Mouse (Mus musculus): Measurements from ENCODE around the gene Ccdc24. TPM values are rescaled to one million over a fixed set of nuclear protein-coding genes. Genes with fewer than 3 reads are reported as not detected.
A peak's percentile ranks its signal among the peaks of the same experiment; 100 is the strongest.

Ccdc24 gene
- total RNA-seq, 2 experiments from 2014 or later, result 0.70 to 0.99 TPM

DNA sequence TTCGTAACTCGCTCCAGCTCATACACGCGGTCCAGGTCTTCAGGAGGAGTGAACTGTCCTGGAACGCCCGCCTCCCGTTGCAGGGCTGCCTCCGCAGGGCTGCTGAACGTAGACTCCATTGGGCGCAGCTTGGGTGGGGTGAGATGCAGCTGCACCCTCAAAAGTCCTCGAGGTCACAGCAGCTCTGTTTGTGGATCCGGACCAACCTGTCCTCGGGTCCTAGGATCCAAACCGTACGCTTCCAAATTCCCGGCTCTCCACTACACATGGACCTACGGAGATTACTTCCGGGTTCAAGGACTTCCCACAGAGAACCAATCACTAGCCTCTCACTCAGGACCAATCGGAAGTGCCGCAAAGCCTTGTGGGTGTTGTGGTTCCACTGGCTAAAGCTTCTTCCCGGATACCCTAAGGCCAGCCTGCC is 19.4 kb upstream of the Ccdc24 start, which contains the start of gene Dph2:
Gene Dph2, minus strand, starts transcription at position 295 of the 424 bp plus-strand sequence.
- peak; percentile 63 to 66 for DNase-seq (ENCODE audit: low spot score in 2 of 2)

DNA sequence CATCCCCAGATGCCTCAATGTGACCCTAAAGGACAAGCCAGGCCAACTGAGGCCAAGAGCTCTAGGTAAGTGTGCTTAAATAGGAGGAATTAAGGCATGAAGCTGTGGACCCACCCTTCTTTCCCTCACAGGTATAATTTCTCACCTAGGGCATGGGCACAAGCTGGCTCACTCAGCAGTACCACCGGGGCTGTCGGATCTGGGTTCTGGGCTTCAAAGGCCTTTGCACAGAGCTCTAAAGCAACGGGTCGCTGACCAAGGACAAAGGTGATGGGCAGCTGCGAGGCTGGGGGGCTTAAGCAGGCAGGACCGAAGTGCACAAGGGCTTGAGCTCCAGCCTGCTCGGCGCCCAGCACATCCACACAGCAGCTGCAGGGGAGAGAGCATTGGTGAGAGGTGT is 18.4 kb upstream of the Ccdc24 start:
- DNase-seq (ENCODE audit: low spot score in 2 of 2), result no peak

DNA sequence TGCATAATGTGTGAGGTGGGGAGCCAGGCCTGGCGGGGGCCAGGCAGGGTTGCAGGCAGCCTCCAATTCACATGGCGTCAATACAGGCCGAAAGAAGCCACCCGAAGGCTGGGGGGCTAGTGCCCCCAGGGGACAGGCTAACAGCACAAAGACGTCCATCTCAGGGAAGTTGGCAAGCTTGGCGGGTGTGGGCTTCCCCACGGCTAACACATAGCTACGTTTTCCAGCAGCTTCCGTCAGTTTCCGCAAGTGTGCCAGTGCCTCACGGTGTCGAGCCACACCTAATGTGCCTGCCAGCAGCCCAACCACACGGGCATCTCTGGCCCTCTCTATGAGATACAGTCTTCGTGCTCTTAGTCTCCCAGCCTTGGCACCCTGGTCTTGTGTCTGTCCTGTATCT is 17.7 kb upstream of the Ccdc24 start:
- DNase-seq (ENCODE audit: low spot score in 2 of 2), result no peak

DNA sequence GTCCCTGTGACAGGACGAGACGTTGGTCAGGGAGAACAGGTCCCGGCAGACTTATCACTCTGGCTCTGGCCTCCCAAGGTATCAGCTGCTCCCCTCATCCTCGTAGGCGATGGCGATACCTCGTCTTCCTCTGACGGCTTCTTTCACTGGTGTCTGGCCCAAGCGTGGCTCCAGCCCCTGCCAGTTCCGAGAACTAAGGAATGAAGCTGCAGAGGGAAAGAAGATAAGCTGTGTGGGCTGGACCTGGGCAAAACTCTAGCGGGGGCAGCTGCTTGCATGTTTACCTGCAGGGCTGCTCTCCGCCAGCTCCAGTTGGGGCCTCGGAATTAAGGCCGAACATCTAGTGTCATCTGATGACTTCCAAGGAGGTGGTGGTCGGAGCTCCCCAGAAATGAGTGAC is 17.1 kb upstream of the Ccdc24 start:
- DNase-seq (ENCODE audit: low spot score in 2 of 2), result no peak

DNA sequence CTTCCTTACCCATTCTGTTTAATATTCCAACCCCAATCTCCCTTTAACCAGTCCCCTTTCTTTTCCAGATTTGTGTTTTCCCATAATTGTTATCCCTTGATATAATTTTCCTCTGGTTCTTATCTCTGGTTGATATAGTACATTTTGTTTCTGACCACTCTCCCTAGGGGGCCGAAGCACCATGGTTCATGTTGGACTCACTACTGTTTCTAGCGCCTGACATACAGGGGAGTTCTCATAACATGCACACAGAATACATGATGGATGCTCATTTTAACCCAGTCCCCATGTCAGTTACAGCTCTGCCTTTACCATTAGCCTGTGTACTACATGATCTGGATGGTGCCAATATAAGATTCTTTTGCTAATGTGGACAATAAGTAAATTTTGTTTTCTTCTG is 15.6 kb upstream of the Ccdc24 start:
- DNase-seq (ENCODE audit: low spot score in 2 of 2), result no peak

DNA sequence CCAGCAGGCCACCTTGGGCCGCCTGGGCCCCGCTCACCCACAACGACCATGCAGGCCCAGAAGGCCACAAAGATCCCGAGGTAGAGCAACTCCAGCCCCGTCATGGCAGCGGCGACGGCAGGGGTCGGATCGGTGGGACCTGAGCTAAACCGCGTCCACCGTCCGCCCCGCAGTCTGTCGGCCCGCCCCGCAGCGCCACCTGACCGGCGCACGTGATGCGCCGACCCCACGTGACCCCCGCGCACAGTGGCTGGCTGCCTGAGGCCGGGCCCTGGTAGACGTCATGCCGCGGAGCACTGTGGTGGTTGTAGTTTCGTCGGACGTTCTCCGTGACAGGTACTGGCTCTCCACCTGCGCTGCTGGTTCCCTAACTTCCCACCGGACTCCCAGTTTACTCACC is 14.8 kb upstream of the Ccdc24 start, which contains the start of gene Atp6v0b:
Gene Atp6v0b, minus strand, starts transcription at position 201 of the 400 bp plus-strand sequence.
- peak; percentile 93 to 95 for DNase-seq (ENCODE audit: low spot score in 2 of 2)

DNA sequence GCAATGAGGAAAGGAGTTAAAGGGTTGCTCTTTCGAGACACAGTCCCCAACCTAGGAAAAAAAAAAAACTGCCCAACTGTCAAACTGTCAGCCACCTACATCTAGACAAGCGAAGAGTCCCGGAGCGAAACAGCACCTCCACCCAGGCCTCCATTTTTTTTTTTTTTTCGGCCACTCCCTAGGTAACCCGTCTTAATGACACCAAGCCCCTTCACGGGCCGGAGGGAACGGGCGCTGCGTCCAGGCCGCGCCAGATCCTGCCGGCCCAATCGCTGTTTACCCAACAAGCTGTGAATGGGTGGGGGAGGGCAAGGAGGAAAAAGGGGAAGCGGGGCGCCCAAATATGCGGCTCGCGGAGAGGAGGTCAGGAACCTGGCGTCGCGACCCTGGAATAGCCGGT is 14.3 kb upstream of the Ccdc24 start:
- peak in 1 of 2 experiments; percentile 37 for DNase-seq (ENCODE audit: low spot score in 2 of 2)

DNA sequence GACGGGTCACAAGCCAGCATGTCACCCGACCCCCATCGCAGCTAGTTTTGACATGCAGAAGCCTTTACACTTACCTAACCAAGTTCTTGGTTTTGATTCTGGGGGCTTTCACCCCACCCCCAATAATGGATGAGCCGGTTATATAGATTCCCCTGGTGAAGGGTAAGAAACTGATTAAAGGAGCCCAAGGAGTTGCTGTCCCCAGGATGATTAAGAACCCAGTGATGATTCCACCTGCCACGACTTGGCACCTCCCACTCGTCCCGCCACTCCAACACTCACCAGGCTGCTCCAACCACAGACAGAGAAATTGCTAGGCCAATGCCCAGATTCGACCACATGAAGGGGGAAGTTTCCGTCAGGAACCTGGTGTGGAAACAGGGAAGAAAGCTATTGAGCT is 13.6 kb upstream of the Ccdc24 start:
- DNase-seq (ENCODE audit: low spot score in 2 of 2), result no peak

DNA sequence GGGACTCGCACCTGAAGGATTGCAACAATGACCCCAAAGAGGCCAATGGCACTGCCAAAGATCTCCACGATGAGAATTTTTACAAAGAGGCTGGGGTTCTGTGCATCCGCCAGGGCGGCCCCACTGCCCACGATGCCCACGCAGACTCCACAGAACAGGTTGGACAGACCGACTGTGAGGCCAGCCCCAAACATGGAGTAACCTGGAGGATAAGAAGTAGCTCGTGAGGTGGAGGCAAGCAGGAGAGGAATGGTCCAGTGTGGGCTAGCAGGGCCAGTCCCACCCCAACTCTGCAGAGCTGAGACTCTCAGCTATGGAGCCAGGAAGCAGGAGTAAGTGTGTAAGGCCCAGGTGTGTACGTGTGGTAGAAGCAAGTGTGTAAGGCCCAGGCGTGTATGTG is 12.7 kb upstream of the Ccdc24 start:
- DNase-seq (ENCODE audit: low spot score in 2 of 2), result no peak

DNA sequence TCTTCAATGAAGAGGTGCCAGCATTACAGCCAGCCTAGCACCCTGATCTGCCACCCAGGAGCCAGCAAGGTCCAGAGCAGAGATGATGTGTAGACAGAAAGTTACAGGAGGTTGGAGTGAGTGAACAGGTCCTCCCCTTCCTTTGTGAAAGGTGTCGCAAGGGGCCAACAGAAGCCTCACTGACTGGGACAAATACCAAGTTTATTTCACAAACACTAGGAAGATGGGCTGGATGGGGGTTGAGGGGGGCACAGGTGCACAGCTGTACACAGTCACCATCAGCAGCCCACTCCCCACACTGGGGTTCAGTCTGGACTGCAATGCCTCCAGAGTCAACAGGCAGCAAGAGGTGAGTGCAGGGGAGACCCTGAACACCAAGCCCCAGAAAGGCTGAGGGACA is 11.8 kb upstream of the Ccdc24 start:
- no peak for DNase-seq (ENCODE audit: low spot score in 2 of 2)

DNA sequence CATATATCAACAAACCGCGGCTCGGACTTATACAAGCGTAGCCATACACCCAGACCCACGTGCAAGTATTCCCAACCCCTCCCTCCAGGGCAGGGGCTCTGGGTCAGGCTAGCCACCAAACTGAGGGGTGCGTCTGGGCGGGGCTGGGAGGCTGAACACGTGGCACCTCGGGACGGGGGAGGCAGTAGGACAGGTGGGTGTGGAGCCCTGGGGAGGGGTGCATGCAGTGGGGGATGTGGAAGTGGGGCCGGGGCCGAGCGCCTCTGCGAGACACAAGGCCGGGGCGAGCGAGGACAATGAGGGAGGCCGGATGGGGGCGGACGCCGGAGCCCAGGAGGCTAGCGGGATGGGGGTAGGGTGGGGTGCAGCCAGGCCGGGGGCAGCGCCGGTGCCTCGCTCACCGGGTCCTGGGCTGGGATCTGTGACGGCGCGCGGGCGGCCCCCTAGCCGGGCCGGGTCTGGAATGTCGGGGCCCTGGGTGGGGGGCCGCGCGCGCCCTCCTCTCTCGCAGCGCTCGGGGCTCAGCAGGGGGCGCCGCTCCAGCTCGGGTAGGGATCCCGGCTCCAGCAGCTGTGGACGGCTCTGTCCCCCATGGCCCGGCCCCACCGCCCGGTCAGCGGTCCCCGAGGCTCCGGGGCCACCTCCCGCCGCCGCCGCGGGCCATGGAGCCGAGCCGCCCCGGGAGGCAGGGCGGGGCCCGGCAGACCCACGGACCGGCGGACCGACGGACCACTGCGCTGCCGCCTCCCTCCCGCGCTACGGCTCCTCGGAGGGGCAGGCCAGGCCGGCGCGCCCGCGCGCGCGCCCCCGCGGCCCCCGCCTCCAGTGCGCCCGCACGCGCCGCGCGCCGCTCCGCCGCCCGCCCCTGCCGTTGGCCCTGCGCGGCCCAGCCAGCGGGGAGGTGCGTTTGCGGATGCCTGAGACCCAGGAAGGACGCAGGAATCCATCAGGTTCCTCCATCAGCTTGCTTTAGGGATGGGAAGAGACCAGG is 10.6 kb upstream of the Ccdc24 start, which contains the start of gene B4galt2:
Gene B4galt2, minus strand, starts transcription at position 787 of the 991 bp plus-strand sequence.
- DNase-seq (ENCODE audit: low spot score in 2 of 2), result peak; percentile 57 to 60

DNA sequence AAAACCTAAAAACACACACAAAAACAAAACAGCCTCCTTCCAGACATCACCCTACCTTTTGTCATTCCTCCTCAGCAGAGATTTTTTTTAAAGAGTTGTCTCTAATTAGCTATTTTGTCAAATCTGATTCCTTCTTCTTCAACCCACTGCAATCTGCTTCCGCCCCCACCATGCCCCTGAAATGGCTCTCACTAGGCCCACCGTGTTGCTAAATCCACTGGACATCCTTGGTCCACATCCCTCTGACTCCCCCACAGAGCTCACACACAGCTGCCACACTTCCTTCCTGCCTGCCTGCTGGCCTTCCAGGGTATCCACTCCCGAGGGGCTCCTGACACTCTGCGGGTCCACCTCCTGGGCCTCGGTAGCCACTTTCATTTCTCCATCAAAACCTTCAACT is 6.3 kb upstream of the Ccdc24 start:
- DNase-seq (ENCODE audit: low spot score in 2 of 2), result no peak

DNA sequence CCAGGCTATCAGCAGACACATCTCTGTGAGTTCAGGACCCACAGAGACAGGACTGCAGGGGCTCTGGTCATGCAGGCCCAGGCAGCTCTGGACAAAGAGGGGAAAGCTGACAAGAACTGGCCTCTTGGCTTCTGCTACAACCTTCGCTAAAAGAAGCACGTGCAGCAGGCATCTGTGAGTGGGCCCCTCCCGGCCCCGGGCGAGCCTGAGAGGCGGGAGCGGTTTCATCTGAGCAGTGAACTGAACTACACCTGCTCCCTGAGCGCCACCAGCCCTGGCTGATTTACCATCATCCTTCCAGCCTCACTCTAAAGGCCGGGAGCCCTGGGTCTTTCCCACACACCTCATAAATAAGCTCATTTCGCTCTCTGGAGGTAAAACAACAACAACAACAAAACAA is 5.9 kb upstream of the Ccdc24 start:
- DNase-seq (ENCODE audit: low spot score in 2 of 2), result no peak

DNA sequence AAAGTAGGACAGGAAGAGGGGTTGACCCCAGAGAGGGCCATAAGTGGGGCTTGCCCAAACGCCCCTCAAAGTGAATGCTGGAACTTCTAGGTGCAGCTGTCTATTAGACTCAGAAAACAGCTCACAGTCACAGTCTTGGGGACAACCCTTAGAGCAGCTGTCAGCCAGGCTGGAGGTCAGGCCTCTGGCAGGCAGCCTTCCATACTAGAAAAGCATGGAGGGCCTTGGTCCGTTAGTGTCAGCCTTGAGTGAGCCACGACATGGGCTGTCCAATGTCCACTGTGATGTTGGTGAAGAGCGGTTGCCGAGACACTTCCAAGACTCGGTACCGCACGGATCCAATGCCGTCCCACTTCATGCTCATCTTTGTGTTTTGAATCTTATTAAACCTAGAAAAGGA is 1.3 kb upstream of the Ccdc24 start:
- DNase-seq (ENCODE audit: low spot score in 2 of 2), result no peak

DNA sequence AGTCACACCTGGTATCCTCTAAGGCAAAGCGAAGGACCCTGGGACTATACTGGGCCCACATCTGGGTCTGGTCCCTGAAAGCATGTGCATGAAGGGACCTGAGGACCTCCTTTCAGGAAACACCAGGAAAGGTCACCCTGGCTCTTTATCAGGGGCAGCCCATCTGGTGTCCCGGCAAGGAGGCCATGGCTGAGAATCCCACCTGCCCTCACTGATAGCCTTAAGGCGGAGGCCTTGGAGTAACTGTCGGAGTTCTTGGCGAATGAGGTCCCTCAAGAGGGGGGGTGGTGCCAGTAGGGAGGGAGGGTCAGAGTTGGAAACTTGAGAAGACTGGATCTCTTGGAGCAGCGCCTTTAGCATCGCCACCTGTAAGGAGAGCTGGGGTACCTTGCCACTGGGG is 570 bp downstream of the Ccdc24 start:
- no peak for DNase-seq (ENCODE audit: low spot score in 2 of 2)

DNA sequence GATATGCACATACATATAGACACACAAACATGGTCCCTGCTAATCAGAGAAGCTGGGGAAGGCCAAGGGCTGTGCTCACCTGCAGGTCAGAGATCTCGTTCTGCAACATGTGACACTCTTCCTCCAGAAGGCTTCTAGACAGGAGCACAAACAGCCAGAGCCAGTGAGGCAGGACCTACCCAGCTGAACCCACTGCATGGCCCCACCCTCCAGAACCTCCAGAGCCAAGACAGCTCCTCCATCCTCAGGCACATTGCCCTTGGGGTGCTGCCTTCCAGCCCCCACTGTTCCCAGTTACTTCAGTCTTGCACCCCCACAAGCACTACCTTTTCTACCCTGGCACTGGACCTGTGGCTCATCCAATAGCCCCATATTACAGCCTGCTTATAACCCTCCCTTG is 1.9 kb downstream of the Ccdc24 start:
- DNase-seq (ENCODE audit: low spot score in 2 of 2), result no peak

DNA sequence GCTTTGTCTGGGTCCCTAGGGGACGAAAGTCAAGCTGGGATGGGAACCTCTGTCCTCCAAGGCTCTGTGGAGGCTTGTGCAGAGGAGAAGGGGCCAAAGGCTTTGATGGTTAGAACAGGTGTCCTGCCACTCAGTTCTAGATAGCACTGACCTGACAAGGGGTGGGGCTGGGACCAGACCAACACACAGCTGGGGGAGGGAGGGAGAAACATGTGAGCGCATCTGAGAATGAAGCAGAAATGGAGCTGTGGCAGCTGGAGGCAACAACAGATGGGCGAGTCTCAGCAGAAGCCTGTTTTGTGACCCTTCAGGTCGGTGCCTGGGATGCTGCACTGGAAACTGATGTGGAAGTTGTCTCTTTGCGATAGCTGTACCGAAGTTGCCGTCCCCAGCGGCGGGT is 3.0 kb downstream of the Ccdc24 start:
- DNase-seq (ENCODE audit: low spot score in 2 of 2), result no peak

DNA sequence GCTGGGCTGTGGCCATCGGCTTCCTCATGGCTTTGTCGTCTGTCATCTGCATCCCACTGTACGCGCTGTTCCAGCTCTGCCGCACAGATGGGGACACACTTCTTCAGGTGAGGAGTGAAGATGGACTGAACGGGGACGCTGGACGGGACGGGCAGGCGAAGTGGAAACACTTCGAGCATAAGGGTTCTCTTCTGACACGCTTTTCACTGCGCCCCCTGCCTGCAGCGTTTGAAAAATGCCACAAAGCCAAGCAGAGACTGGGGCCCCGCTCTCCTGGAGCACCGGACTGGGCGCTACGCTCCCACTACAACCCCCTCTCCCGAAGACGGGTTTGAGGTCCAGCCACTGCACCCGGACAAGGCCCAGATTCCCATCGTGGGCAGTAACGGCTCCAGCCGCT is 4.5 kb downstream of the Ccdc24 start:
- peak; percentile 54 to 69 for DNase-seq (ENCODE audit: low spot score in 2 of 2)

DNA sequence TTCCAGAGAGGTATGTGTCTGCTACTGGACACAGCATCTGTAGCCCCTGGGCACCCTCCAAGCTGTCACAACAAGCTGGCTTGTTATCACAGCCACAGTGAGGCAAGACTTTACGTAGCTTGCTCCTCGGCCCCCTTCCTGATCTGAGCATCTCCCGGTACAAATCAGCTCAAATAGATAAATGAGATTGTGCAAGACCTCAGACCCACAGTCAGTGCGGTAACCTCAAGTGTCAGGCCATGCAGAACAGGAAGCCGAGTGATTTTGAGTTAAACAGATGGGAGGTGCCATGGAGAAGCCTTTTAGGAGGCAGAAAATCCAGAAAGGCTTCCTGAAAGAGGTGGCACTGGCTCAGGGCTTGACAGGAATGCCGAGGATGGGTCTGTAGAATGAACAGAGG is 5.4 kb downstream of the Ccdc24 start:
- DNase-seq (ENCODE audit: low spot score in 2 of 2), result no peak

DNA sequence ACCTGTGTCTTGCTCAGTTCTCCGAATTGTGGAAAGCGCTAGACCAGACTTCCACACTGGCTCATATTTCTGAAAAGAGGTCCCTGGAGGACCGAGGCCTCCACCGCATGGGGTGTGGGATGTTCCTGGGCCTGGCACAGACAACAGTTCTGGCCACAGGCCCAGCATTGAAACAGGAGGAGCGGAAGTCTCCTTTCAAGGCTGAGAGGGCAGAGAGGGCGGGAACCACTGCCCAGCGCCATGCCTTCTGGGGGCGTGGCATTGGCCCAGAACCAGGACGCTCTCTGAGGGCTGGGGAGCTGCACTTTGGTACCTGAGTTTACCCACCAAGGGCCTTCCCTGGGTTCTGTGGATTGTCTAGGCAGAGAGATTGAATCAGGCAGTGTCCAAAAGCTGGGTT is 6.3 kb downstream of the Ccdc24 start:
- DNase-seq (ENCODE audit: low spot score in 2 of 2), result peak; percentile 75 to 77

DNA sequence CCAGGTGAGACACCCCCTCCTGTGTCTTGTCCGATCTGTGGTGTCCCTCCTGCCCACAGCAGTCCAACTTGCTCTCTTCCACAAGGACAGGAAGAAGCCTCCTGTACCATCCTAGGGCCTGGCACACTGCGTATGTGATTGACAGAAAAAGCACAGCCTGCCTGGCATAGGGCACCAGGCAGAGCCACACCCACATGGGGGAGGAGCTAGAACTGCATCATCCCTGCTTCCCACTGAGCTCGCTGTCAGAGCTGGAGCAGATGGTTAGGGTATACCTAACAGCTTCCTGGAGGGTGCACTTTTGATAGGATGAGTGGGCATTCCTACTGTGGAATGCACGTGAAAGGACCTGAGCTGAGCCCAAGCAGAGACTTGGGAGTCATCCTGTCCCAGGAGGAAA is 9.5 kb downstream of the Ccdc24 start:
- DNase-seq (ENCODE audit: low spot score in 2 of 2), result no peak

DNA sequence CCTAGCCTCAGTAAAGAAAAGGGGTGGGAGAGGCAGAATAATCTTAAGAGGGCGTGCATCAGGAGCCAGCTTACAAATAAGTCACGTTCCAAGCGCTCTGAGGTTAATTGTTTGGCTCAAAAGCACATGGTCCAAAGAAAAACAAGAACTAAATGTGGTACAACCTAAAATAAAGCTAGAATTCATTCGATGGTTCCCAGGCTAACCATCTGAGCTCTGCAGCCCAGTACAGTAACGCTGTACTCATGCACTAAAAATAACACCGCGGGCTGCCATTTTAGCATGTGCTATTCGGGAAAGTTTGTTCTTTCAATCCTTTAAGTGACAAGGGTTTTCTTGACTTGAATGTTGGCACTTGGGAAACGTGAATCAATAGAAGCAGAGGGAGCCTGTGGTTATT is 11.8 kb downstream of the Ccdc24 start:
- DNase-seq (ENCODE audit: low spot score in 2 of 2), result no peak

DNA sequence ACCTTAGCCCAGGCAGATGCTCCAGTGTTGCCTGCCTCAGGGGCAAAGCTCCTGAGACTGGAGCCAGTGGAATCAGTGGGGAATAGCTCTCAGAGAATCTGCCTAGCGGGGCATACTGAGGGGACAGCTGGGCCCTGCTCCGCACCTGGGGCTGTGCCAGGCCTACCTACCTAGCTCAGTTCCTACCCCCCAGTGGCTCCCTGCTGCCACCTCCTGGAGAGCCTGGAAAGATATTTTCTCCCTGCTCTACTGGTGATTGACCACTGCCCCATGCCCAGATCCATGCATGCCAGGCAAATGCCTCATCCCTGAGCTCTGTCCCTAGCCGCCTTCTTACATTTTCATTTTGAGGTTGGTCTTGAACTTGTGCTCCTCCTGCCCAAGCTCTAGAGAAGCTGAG is 13.6 kb downstream of the Ccdc24 start:
- DNase-seq (ENCODE audit: low spot score in 2 of 2), result peak; percentile 72 to 78

Measured in adrenal gland, adult 18-20 months (tissue).